ENCODE assay signal across 8 mouse cellular contexts in the genomic region with DNA sequence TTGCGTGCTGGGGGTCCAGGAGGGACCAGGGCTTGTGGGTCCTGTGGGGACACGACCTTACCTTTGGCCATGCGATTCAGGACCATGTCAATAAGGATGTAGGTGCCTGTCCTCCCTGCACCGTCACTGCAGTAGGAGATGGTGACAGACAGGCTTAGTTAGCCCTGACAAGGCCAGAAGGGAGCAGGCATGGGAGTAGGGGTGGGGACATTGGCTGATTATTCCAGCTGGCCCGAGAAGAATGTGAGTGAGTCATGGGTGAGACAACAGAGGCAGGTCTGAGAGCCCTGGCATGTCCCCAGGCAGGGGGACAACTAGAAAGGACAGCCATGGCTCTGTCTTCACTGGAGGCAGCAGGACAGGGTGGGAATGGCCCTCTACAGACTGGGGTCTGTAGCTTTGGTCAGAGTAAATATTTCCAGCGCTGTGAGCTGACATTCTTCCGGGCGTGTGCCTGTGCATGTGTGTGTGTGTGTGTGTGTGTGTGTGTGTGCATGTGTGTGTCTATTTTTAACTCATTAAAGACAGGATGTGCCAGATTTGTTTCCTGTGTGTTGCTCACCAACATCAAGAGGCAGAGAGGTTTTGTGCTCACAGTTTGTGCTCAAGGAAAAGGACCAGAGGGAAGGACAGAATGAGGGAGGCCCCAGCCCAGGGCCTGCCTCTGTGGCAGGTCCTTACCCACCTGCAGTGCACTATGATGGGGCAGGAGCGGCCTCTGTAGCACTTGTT. TPM values are rescaled to one million over a fixed set of nuclear protein-coding genes. Genes with fewer than 3 reads are reported as not detected.
DNase-seq lines count a peak whose midpoint lies in the region; ATAC-seq lines count a peak whose summit lies in the region.

No protein-coding gene starts in this region.

- DNase-seq in kidney, postnatal 25 days: no peak
- DNase-seq in NIH3T3 (ENCODE audit: low read depth): peak; percentile 76
- DNase-seq in embryonic facial prominence, embryonic 14.5 days (ENCODE audit: low spot score): peak; percentile 41
- DNase-seq in mesoderm, embryonic 11.5 days (ENCODE audit: low read depth, low spot score): peak; percentile 26
- no peak for DNase-seq in frontal cortex, postnatal 10 days (ENCODE audit: low spot score in 2 of 2)
- DNase-seq in c-Kit-positive CD71-positive TER-119-positive erythroid progenitor cells, embryonic 14.5 days (ENCODE audit: low spot score): no peak

- peak overlapping the region; percentile 26; the same call in 1 of the 2 replicates for H3K9ac ChIP-seq in kidney, embryonic 15.5 days
- H3K9ac ChIP-seq in embryonic facial prominence, embryonic 14.5 days (ENCODE audit: low read depth, low read length): no peak overlapping the region
- peak overlapping the region; percentile 36; the same call in 1 of the 2 replicates for H3K9ac ChIP-seq in hindbrain, embryonic 13.5 days

- peaks cover 7% of the 10 kb centered on the region; the same call in 1 of the 2 replicates for H3K36me3 ChIP-seq in kidney, embryonic 15.5 days
- H3K36me3 ChIP-seq in embryonic facial prominence, embryonic 14.5 days (ENCODE audit: control insufficient read depth, insufficient read depth, low read length): peaks cover 14% of the 10 kb centered on the region; the same call in 1 of the 2 replicates
- peaks cover 13% of the 10 kb centered on the region for H3K36me3 ChIP-seq in hindbrain, embryonic 13.5 days

- peaks cover 5% of the 10 kb centered on the region for H3K27me3 ChIP-seq in kidney, embryonic 15.5 days
- no peaks in the 10 kb centered on the region for H3K27me3 ChIP-seq in embryonic facial prominence, embryonic 14.5 days (replicated peaks; ENCODE audit: control insufficient read depth, insufficient read depth, low read length)
- 0 out of 2 replicates have a peak, but pooled peaks cover 9% of the 10 kb centered on the region for H3K27me3 ChIP-seq in hindbrain, embryonic 13.5 days

- H3K4me3 ChIP-seq in kidney, embryonic 15.5 days (replicated peaks): no peak overlapping the region
- H3K4me3 ChIP-seq in embryonic facial prominence, embryonic 14.5 days (ENCODE audit: low read depth, low read length): no peak overlapping the region
- H3K4me3 ChIP-seq in hindbrain, embryonic 13.5 days: no peak overlapping the region

- 42% methylated on average over 9 of the region's 9 CpGs for WGBS in kidney, embryonic 15.5 days
- 41% methylated on average over 8 of the region's 9 CpGs for WGBS in embryonic facial prominence, embryonic 14.5 days
- WGBS in hindbrain, embryonic 13.5 days: 56% methylated on average over 9 of the region's 9 CpGs

- no peaks in the 10 kb centered on the region for H3K9me3 ChIP-seq in kidney, embryonic 15.5 days (replicated peaks)
- no peaks in the 10 kb centered on the region for H3K9me3 ChIP-seq in embryonic facial prominence, embryonic 14.5 days (ENCODE audit: control insufficient read depth, low read length)
- no peaks in the 10 kb centered on the region for H3K9me3 ChIP-seq in hindbrain, embryonic 13.5 days

- ATAC-seq in kidney, embryonic 15.5 days (replicated peaks; ENCODE audit: low FRiP score): peak; percentile 26; the same call in 1 of the 2 replicates
- ATAC-seq in embryonic facial prominence, embryonic 14.5 days (ENCODE audit: low read depth): no peak
- ATAC-seq in hindbrain, embryonic 13.5 days (ENCODE audit: low FRiP score): no peak

- H3K4me1 ChIP-seq in kidney, embryonic 15.5 days: peaks cover 26% of the 10 kb centered on the region
- peaks cover 4% of the 10 kb centered on the region; the same call in 1 of the 2 replicates for H3K4me1 ChIP-seq in embryonic facial prominence, embryonic 14.5 days (ENCODE audit: control insufficient read depth, insufficient read depth, low read length)
- H3K4me1 ChIP-seq in hindbrain, embryonic 13.5 days (replicated peaks): peaks cover 21% of the 10 kb centered on the region

- no peak overlapping the region for H3K4me2 ChIP-seq in kidney, embryonic 15.5 days
- H3K4me2 ChIP-seq in embryonic facial prominence, embryonic 14.5 days (ENCODE audit: low read depth, low read length): no peak overlapping the region
- H3K4me2 ChIP-seq in hindbrain, embryonic 13.5 days: no peak overlapping the region

- peak overlapping the region; percentile 60 for H3K27ac ChIP-seq in kidney, embryonic 15.5 days
- no peak overlapping the region for H3K27ac ChIP-seq in embryonic facial prominence, embryonic 14.5 days (replicated peaks; ENCODE audit: low read depth, low read length)
- H3K27ac ChIP-seq in hindbrain, embryonic 13.5 days: no peak overlapping the region

RNA-seq across cellular contexts. Expression of gene Dnajb2, which starts 12.0 kb away (rescaled TPM):
- 33.8 and 38.6 TPM in 2 replicates for polyA plus RNA-seq in kidney, embryonic 15.5 days (2015; fragmentation: Nextera tagmentation; extraction: Ambion mirVana)
- 20.0 and 21.0 TPM in 2 replicates for polyA plus RNA-seq in embryonic facial prominence, embryonic 14.5 days (2014; fragmentation: Nextera tagmentation; extraction: Ambion mirVana)
- polyA plus RNA-seq in hindbrain, embryonic 13.5 days (2015; fragmentation: Nextera tagmentation; extraction: Ambion mirVana): 59.7 and 62.3 TPM in 2 replicates

RNA-seq across cellular contexts. Expression of gene Ptprn, which starts 16.1 kb away (rescaled TPM):
- polyA plus RNA-seq in kidney, embryonic 15.5 days (2015; fragmentation: Nextera tagmentation; extraction: Ambion mirVana): 0.48 and 2.3 TPM in 2 replicates
- 2.0 and 2.9 TPM in 2 replicates for polyA plus RNA-seq in embryonic facial prominence, embryonic 14.5 days (2014; fragmentation: Nextera tagmentation; extraction: Ambion mirVana)
- polyA plus RNA-seq in hindbrain, embryonic 13.5 days (2015; fragmentation: Nextera tagmentation; extraction: Ambion mirVana): 15.6 and 17.6 TPM in 2 replicates

RNA-seq across cellular contexts. Expression of gene A630095N17Rik, which starts 16.3 kb away (rescaled TPM):
- not detected in 2 replicates for polyA plus RNA-seq in kidney, embryonic 15.5 days (2015; fragmentation: Nextera tagmentation; extraction: Ambion mirVana)
- polyA plus RNA-seq in embryonic facial prominence, embryonic 14.5 days (2014; fragmentation: Nextera tagmentation; extraction: Ambion mirVana): not detected in 2 replicates
- not detected in 2 replicates for polyA plus RNA-seq in hindbrain, embryonic 13.5 days (2015; fragmentation: Nextera tagmentation; extraction: Ambion mirVana)

RNA-seq across cellular contexts. Expression of gene Tuba4a, which starts 28.5 kb away (rescaled TPM):
- polyA plus RNA-seq in kidney, embryonic 15.5 days (2015; fragmentation: Nextera tagmentation; extraction: Ambion mirVana): 63.8 and 64.3 TPM in 2 replicates
- polyA plus RNA-seq in embryonic facial prominence, embryonic 14.5 days (2014; fragmentation: Nextera tagmentation; extraction: Ambion mirVana): 59.6 and 76.1 TPM in 2 replicates
- 6.5 and 7.1 TPM in 2 replicates for polyA plus RNA-seq in hindbrain, embryonic 13.5 days (2015; fragmentation: Nextera tagmentation; extraction: Ambion mirVana)

RNA-seq across cellular contexts. Expression of gene Resp18, which starts 30.0 kb away (rescaled TPM):
- polyA plus RNA-seq in kidney, embryonic 15.5 days (2015; fragmentation: Nextera tagmentation; extraction: Ambion mirVana): 1.5 and 10.1 TPM in 2 replicates
- polyA plus RNA-seq in embryonic facial prominence, embryonic 14.5 days (2014; fragmentation: Nextera tagmentation; extraction: Ambion mirVana): 6.0 and 6.9 TPM in 2 replicates
- polyA plus RNA-seq in hindbrain, embryonic 13.5 days (2015; fragmentation: Nextera tagmentation; extraction: Ambion mirVana): 131 and 140 TPM in 2 replicates

Comparison
In these comparisons a context has a peak if more than half of its experiments do, and no peak if none do; other contexts are left out.
1. DNase-seq: peak in NIH3T3 (single experiment), embryonic facial prominence, embryonic 14.5 days (single experiment) and mesoderm, embryonic 11.5 days (single experiment); none in kidney, postnatal 25 days (0 of 2), frontal cortex, postnatal 10 days (0 of 2) and c-Kit-positive CD71-positive TER-119-positive erythroid progenitor cells, embryonic 14.5 days (single experiment).